Mouse (Mus musculus) MEL (cell line): ENCODE measurements around the gene Qars. TPM values are rescaled to one million over a fixed set of nuclear protein-coding genes. Genes with fewer than 3 reads are reported as not detected.

Experiments
- DNase-seq: peaks from one replicate; pipeline ENCODE4 v3.0.0; 2011; ENCODE audit warnings: low read depth, low spot score
- H3K27ac ChIP-seq: 2 replicates; pipeline ENCODE4 v1.5.1; 2012; ENCODE audit warnings: low read depth, mild to moderate bottlenecking, control low read depth, low read length, moderate library complexity; ENCODE audit not compliant: control insufficient read depth
- H3K27me3 ChIP-seq, 2 experiments: fragments of 150-350 bp in 1 of 2; sonication (generic) in 1 of 2; 2 replicates each; pipeline ENCODE4 v1.6.1; 2012; ENCODE audit warnings: low read length in 2 of 2, mild to moderate bottlenecking in 2 of 2, improper control_type of control experiment in 1 of 2, moderate library complexity in 1 of 2; ENCODE audit not compliant: insufficient read depth in 2 of 2, control insufficient read depth in 1 of 2
- H3K36me3 ChIP-seq, 2 experiments: 2 replicates each; pipeline ENCODE4 v1.6.1; 2012 to 2014; ENCODE audit warnings: low read length in 2 of 2, improper control_type of control experiment in 1 of 2, inconsistent platforms in 1 of 2, mild to moderate bottlenecking in 1 of 2; ENCODE audit not compliant: insufficient read depth in 2 of 2, control insufficient read depth in 1 of 2
- H3K4me1 ChIP-seq, 2 experiments: fragments of 150-350 bp in 1 of 2; sonication (generic) in 1 of 2; 2 replicates each; pipeline ENCODE4 v1.6.1; 2012; ENCODE audit warnings: low read length in 2 of 2, improper control_type of control experiment in 1 of 2, mild to moderate bottlenecking in 1 of 2; ENCODE audit not compliant: insufficient read depth in 2 of 2, control insufficient read depth in 1 of 2
- H3K4me3 ChIP-seq, 2 experiments: fragments of 150-350 bp in 1 of 2; sonication (generic) in 1 of 2; 2 replicates each; pipeline ENCODE4 v1.5.1; 2012; ENCODE audit warnings: low read depth in 2 of 2, low read length in 2 of 2, mild to moderate bottlenecking in 2 of 2, moderate library complexity in 2 of 2, control low read depth in 1 of 2, improper control_type of control experiment in 1 of 2; ENCODE audit not compliant: control insufficient read depth in 1 of 2, insufficient read depth in 1 of 2
- H3K79me2 ChIP-seq: 2 replicates; pipeline ENCODE4 v1.6.1; 2012; ENCODE audit warnings: mild to moderate bottlenecking, low read length, moderate library complexity; ENCODE audit not compliant: control insufficient read depth, poor library complexity, insufficient read depth
- H3K9ac ChIP-seq: 2 replicates; pipeline ENCODE4 v1.6.1; 2012; ENCODE audit warnings: low read depth, mild to moderate bottlenecking, control low read depth, low read length, moderate library complexity; ENCODE audit not compliant: control insufficient read depth, poor library complexity, severe bottlenecking
- H3K9me3 ChIP-seq: fragments of 150-350 bp; sonication (generic); replicated peaks from 2 replicates; pipeline ENCODE4 v1.6.1; 2012; ENCODE audit warnings: mild to moderate bottlenecking, low read length, improper control_type of control experiment, moderate library complexity; ENCODE audit not compliant: insufficient read depth
- BHLHE40 ChIP-seq: IDR thresholded peaks from 2 replicates; pipeline ENCODE4 v1.6.1; 2012; ENCODE audit warnings: low read depth, mild to moderate bottlenecking, inconsistent platforms, low read length, improper control_type of control experiment, borderline replicate concordance
- ELF1 ChIP-seq: IDR thresholded peaks from 2 replicates; pipeline ENCODE4 v1.6.1; 2014; ENCODE audit warnings: low read depth, mild to moderate bottlenecking, inconsistent platforms, low read length, improper control_type of control experiment, moderate library complexity
- EP300 ChIP-seq, 2 experiments: IDR thresholded peaks; 2 replicates each; pipeline ENCODE4 v1.6.1; 2011; ENCODE audit warnings: improper control_type of control experiment in 2 of 2, low read length in 2 of 2, low read depth in 1 of 2, mild to moderate bottlenecking in 1 of 2
- ETS1 ChIP-seq: IDR thresholded peaks from 2 replicates; pipeline ENCODE4 v1.6.1; 2012; ENCODE audit warnings: low read depth, mild to moderate bottlenecking, inconsistent platforms, low read length, improper control_type of control experiment, moderate library complexity
- GABPA ChIP-seq: IDR thresholded peaks from 2 replicates; pipeline ENCODE4 v1.6.1; 2012; ENCODE audit warnings: low read depth, mild to moderate bottlenecking, inconsistent platforms, low read length, improper control_type of control experiment, moderate library complexity
- GATA1 ChIP-seq: IDR thresholded peaks from 2 replicates; pipeline ENCODE4 v1.6.1; 2011; ENCODE audit warnings: low read depth, low read length, improper control_type of control experiment
- HCFC1 ChIP-seq: IDR thresholded peaks from 2 replicates; pipeline ENCODE4 v1.6.1; 2012; ENCODE audit warnings: low read depth, mild to moderate bottlenecking, inconsistent platforms, low read length, improper control_type of control experiment, moderate library complexity
- JUND ChIP-seq: IDR thresholded peaks from 2 replicates; pipeline ENCODE4 v1.6.1; 2011; ENCODE audit warnings: low read depth, mild to moderate bottlenecking, improper control_type of control experiment, low read length
- KAT2A ChIP-seq: conservative IDR thresholded peaks from 2 replicates; pipeline ENCODE4 v1.6.1; 2012; ENCODE audit warnings: low read depth, low read length, improper control_type of control experiment, inconsistent platforms
- MAFK ChIP-seq: IDR thresholded peaks from 2 replicates; pipeline ENCODE4 v1.6.1; 2011; ENCODE audit warnings: low read depth, mild to moderate bottlenecking, low read length, improper control_type of control experiment, borderline replicate concordance
- MAX ChIP-seq: IDR thresholded peaks from 2 replicates; pipeline ENCODE4 v1.6.1; 2011; ENCODE audit warnings: low read length, improper control_type of control experiment
- MAZ ChIP-seq: IDR thresholded peaks from 2 replicates; pipeline ENCODE4 v1.6.1; 2012; ENCODE audit warnings: low read depth, mild to moderate bottlenecking, inconsistent platforms, low read length, improper control_type of control experiment
- MEF2A ChIP-seq: IDR thresholded peaks from 2 replicates; pipeline ENCODE4 v1.6.1; 2014; ENCODE audit warnings: low read depth, mild to moderate bottlenecking, inconsistent platforms, low read length, improper control_type of control experiment; ENCODE audit not compliant: poor library complexity, insufficient replicate concordance, severe bottlenecking; ENCODE audit errors: extremely low read depth
- MXI1 ChIP-seq: IDR thresholded peaks from 2 replicates; pipeline ENCODE4 v1.6.1; 2011; ENCODE audit warnings: mild to moderate bottlenecking, low read depth, low read length, improper control_type of control experiment
- MYB ChIP-seq: IDR thresholded peaks from 2 replicates; pipeline ENCODE4 v1.6.1; 2011; ENCODE audit warnings: mild to moderate bottlenecking, low read depth, low read length, improper control_type of control experiment
- MYC ChIP-seq: IDR thresholded peaks from 2 replicates; pipeline ENCODE4 v1.6.1; 2011; ENCODE audit warnings: low read depth, mild to moderate bottlenecking, low read length, improper control_type of control experiment, moderate library complexity
- NELFE ChIP-seq: IDR thresholded peaks from 2 replicates; pipeline ENCODE4 v1.6.1; 2011; ENCODE audit warnings: low read depth, low read length, improper control_type of control experiment
- NRF1 ChIP-seq: IDR thresholded peaks from 2 replicates; pipeline ENCODE4 v1.6.1; 2014; ENCODE audit warnings: low read depth, mild to moderate bottlenecking, inconsistent platforms, low read length, improper control_type of control experiment, moderate library complexity; ENCODE audit not compliant: poor library complexity, insufficient read depth, severe bottlenecking
- POLR2A ChIP-seq, 2 experiments: IDR thresholded peaks; 2 replicates each; pipeline ENCODE4 v1.6.1; 2011 to 2012; ENCODE audit warnings: low read length in 2 of 2, mild to moderate bottlenecking in 2 of 2, control low read depth in 1 of 2, improper control_type of control experiment in 1 of 2, low read depth in 1 of 2, moderate library complexity in 1 of 2; ENCODE audit not compliant: control insufficient read depth in 1 of 2, insufficient read depth in 1 of 2, poor library complexity in 1 of 2
- POLR2AphosphoS2 ChIP-seq: IDR thresholded peaks from 2 replicates; pipeline ENCODE4 v1.6.1; 2011; ENCODE audit warnings: low read length, improper control_type of control experiment
- RAD21 ChIP-seq: IDR thresholded peaks from 2 replicates; pipeline ENCODE4 v1.6.1; 2011; ENCODE audit warnings: mild to moderate bottlenecking, low read depth, low read length, improper control_type of control experiment
- RCOR1 ChIP-seq: IDR thresholded peaks from 2 replicates; pipeline ENCODE4 v1.6.1; 2012; ENCODE audit warnings: low read depth, mild to moderate bottlenecking, inconsistent platforms, low read length, improper control_type of control experiment
- SMC3 ChIP-seq: IDR thresholded peaks from 2 replicates; pipeline ENCODE4 v1.6.1; 2011; ENCODE audit warnings: low read depth, low read length, improper control_type of control experiment
- TAL1 ChIP-seq: IDR thresholded peaks from 2 replicates; pipeline ENCODE4 v1.6.1; 2012; ENCODE audit warnings: mild to moderate bottlenecking, inconsistent platforms, low read length, moderate library complexity, mixed read lengths
- TBP ChIP-seq: IDR thresholded peaks from 2 replicates; pipeline ENCODE4 v1.8.0; 2011; ENCODE audit warnings: low read depth, low read length, improper control_type of control experiment
- TCF12 ChIP-seq: IDR thresholded peaks from 2 replicates; pipeline ENCODE4 v1.6.1; 2014; ENCODE audit warnings: low read depth, mild to moderate bottlenecking, inconsistent platforms, low read length, improper control_type of control experiment, moderate library complexity
- UBTF ChIP-seq: IDR thresholded peaks from 2 replicates; pipeline ENCODE4 v1.6.1; 2012; ENCODE audit warnings: low read depth, mild to moderate bottlenecking, inconsistent platforms, low read length, improper control_type of control experiment, moderate library complexity, borderline replicate concordance; ENCODE audit not compliant: insufficient read depth
- USF1 ChIP-seq: IDR thresholded peaks from 2 replicates; pipeline ENCODE4 v1.6.1; 2014; ENCODE audit warnings: low read depth, mild to moderate bottlenecking, inconsistent platforms, low read length, improper control_type of control experiment, moderate library complexity
- USF2 ChIP-seq, 2 experiments: IDR thresholded peaks; 2 replicates each; pipeline ENCODE4 v1.6.1; 2011 to 2012; ENCODE audit warnings: improper control_type of control experiment in 2 of 2, low read length in 2 of 2, borderline replicate concordance in 1 of 2, inconsistent platforms in 1 of 2, low read depth in 1 of 2, mild to moderate bottlenecking in 1 of 2; ENCODE audit not compliant: insufficient read depth in 1 of 2
- ZC3H11A ChIP-seq: IDR thresholded peaks from 2 replicates; pipeline ENCODE4 v1.6.1; 2012; ENCODE audit warnings: low read depth, mild to moderate bottlenecking, inconsistent platforms, low read length, improper control_type of control experiment
- ZMIZ1 ChIP-seq: IDR thresholded peaks from 2 replicates; pipeline ENCODE4 v1.6.1; 2012; ENCODE audit warnings: low read depth, mild to moderate bottlenecking, inconsistent platforms, low read length, improper control_type of control experiment, moderate library complexity
- polyA plus RNA-seq, 2 experiments: library from polyadenylated mRNA; stranded (reverse) in 1 of 2; unstranded in 1 of 2; fragments of >175 nt in 1 of 2; fragments of >200 nt in 1 of 2; gene quantifications; 2 replicates each; pipeline versions ENCODE4 v1.2.1 to v1.2.4; 2012; ENCODE audit warnings: low replicate concordance in 2 of 2, low read depth in 1 of 2; ENCODE audit not compliant: insufficient read length in 2 of 2, insufficient read depth in 1 of 2, missing spikeins in 1 of 2
- total RNA-seq: library from RNA; depleted of rRNA; stranded (reverse); fragments of 300-350 nt; gene quantifications from 2 replicates; pipeline ENCODE4 v1.2.3, GENCODE M21; 2012

Qars gene
- total and polyA plus RNA-seq, 3 experiments: 286 to 407 TPM; not detected in 1

DNA sequence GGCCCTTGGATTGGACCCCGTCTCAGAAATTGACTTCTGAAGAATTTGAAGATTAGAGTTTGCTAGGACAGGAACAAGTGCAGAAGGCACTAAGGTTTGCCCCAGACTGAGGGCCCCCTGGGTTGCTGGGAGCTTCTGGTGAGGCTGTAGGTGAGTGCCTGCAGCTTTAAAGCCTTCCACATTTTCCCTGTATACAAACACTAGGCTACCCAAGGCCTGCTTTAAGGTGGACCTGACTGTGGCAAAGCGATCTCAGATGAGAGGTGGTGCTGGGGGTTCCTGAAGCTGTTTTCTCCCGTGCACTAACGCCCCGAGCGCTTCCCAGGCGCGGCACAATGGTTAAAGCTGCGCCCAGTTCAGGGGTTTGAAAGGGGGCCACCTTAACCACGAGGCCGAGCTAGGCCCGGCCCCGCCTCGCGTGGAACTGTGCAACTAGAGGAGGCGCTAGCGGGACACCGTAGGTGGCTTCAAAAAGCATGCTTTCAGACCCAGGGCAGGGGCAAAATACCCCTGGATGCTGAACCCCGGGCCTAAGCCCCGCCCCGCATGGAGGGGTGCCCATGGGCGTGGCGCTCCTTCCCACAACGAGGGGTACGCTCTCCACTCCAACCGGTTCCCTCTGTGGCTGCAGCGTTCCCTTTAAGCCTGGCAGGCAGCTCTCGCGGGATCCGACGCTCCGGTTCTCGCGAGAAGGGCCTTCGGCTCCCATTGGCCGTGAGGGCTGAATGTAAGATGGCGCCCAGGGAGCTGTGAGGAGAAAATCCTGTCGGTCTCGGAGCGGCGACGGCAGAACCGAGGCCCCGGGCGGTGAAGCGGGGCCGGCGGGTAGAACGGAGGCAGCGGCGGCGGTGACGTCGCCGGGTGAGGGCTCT is 9.1 kb downstream of the Qars start, which contains the start of gene Qrich1 (continued):
- TF ChIP-seq ETS1: 0 out of 2 replicates have a peak, but pooled peaks have one; percentile 15
- peak; percentile 90 for TF ChIP-seq HCFC1
- TF ChIP-seq JUND: no peak
- TF ChIP-seq SMC3: no peak
- TF ChIP-seq ELF1: no peak
- TF ChIP-seq ZC3H11A: no peak
- no peak for TF ChIP-seq MEF2A
- TF ChIP-seq NELFE: peak; percentile 83
- no peak for TF ChIP-seq UBTF
- TF ChIP-seq POLR2AphosphoS2: peak; percentile 87
- peak; percentile 56 for TF ChIP-seq TCF12
- TF ChIP-seq KAT2A: no peak; the same call in 1 of the 2 replicates
- peak; percentile 79 to 89 for TF ChIP-seq POLR2A (IDR thresholded peaks at IDR 0.05; ENCODE audit: control insufficient read depth in 1 of 2, insufficient read depth in 1 of 2, low read depth in 1 of 2, low read length in 2 of 2, poor library complexity in 1 of 2)

DNA sequence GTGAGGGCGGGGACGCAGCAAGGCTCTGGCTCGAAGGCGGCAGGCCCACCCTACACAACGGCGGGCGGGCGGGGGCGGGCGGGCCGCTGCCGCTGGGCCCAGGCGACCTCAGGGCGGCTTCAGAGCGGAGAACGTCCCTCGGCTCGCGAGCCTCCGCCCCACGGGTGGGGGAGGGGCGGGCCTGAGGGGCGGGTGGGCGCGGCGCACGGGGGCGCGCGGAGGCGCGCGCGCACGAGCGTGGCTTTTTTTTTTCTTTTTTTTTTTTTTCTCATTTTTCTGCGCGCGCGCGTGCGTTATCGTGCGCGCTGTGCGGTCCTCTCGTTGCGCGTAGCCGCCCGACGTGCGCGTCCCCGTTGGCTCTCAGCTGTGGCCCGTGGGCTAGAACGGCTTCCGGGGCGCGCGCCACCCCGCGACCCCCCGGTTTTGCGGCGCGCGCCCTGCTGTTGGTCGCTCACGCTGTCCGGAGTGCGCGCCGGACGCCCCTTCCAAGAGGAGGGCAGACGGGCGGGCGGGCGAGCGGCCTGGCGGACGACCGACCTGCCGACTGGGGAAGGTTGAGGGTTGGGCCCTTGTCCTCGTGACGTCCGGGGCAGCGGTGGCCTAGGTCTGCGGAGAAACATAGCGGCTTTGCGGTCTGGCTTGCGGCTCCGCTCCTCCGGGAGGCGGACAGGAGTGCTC is 9.9 kb downstream of the Qars start:
- Histone ChIP-seq H3K4me3 (peak overlapping the region; percentile 81 to 84), H3K36me3 (peaks cover 11 to 38% of the 10 kb centered on the region in 2 experiments)
- TF ChIP-seq TBP: no peak
- TF ChIP-seq TAL1: no peak
- no peak for TF ChIP-seq MYB
- TF ChIP-seq NELFE: no peak; the same call in 1 of the 2 replicates
- TF ChIP-seq USF1: peak; percentile 56
- no peak for TF ChIP-seq BHLHE40
- no peak for TF ChIP-seq MAZ
- peak in 1 of 2 experiments; percentile 2; a peak in 1 of 4 replicates for TF ChIP-seq POLR2A (IDR thresholded peaks at IDR 0.05; ENCODE audit: control insufficient read depth in 1 of 2, insufficient read depth in 1 of 2, low read depth in 1 of 2, low read length in 2 of 2, poor library complexity in 1 of 2)
- no peak for TF ChIP-seq EP300 (IDR thresholded peaks at IDR 0.05; ENCODE audit: low read depth in 1 of 2, low read length in 2 of 2)
- TF ChIP-seq GATA1: no peak
- no peak for TF ChIP-seq MXI1
- no peak for TF ChIP-seq MEF2A
- TF ChIP-seq ELF1: no peak
- no peak for TF ChIP-seq RCOR1
- TF ChIP-seq ETS1: 0 out of 2 replicates have a peak, but pooled peaks have one; percentile 41
- peak; percentile 66 for TF ChIP-seq NRF1
- no peak for TF ChIP-seq MAFK
- no peak for TF ChIP-seq JUND
- no peak for TF ChIP-seq MAX
- TF ChIP-seq ZMIZ1: no peak
- TF ChIP-seq RAD21: no peak
- no peak for TF ChIP-seq ZC3H11A
- no peak for TF ChIP-seq USF2 (IDR thresholded peaks at IDR 0.05; ENCODE audit: borderline replicate concordance in 1 of 2, insufficient read depth in 1 of 2, low read depth in 1 of 2, low read length in 2 of 2)
- no peak for TF ChIP-seq GABPA
- no peak for TF ChIP-seq MYC

More for the DNA sequence above, 9.9 kb downstream of the Qars start:
- peak; percentile 89 for DNase-seq
- peaks cover 6 to 17% of the 10 kb centered on the region in 2 experiments for H3K4me1 ChIP-seq
- H3K9me3 ChIP-seq: no peaks in the 10 kb centered on the region
- peaks cover 38% of the 10 kb centered on the region for H3K79me2 ChIP-seq
- peak overlapping the region; percentile 92 for H3K9ac ChIP-seq
- peak overlapping the region; percentile 91 for H3K27ac ChIP-seq
- no peaks in the 10 kb centered on the region for H3K27me3 ChIP-seq
